Mouse (Mus musculus): ENCODE measurements around the gene Mfsd4b1. TPM values are rescaled to one million over a fixed set of nuclear protein-coding genes. Genes with fewer than 3 reads are reported as not detected.

Gene Mfsd4b1
- total RNA-seq (2021): 1 to 10 TPM; 2.2 to 2.4 TPM

DNA sequence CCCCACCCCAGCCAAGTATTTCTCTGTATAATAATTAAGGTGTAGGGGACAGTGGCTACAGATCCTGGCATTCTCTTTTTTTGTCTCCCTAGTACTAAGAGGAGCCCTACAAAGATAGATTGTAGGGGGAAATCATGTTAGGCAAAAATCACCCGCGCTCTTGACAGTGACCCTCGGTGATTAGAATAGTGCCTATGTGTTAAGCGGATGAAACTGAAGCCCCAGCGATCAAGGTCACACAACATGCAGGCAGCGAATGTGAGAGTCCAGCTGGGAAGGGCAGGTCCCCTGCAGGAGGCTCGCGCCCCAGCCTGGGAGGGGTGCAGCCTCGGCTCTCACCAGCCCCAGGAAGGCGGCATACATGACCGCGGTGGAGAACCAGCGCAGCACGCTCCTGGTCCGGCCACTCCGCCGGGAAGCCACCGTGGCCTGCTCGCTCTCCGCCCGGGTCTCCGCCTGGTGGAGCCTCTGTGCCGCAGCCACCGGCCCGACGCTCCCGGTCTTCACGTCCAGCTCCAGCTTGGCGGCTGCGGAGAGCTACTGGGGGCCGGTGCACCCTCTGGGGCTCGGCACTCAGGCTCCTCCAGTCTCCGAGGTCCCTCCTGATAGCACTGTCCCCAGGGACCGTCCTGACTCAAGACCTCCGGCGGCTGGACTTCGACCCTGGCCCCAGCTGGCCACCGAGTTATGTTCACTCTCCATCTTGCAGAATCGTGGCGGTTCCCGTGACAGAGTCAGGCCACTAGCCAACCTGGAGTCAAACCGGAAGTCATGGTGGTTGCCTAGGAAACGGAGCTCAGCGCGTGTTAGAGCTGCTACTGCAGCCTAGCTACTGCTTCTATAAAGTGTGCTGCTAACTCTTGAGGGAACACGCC, at the start of gene Mfsd4b1:
Gene Mfsd4b1 (minus strand): TSS at position 715 of the 875 bp plus-strand sequence.
- DNase-seq: peak; percentile 77 to 83
- intact Hi-C loops (cut with DNase I): no loop called here

GRCm38 (mm10) chr10:40073608-40074007, 48.5 kb upstream of the Mfsd4b1 start:
- no peak for DNase-seq
- intact Hi-C loops (cut with DNase I): no loop called here

- no peak for DNase-seq
- intact Hi-C loops (cut with DNase I): no loop called here
Measured at GRCm38 (mm10) chr10:40070684-40071083, 45.6 kb upstream of the Mfsd4b1 start.

DNA sequence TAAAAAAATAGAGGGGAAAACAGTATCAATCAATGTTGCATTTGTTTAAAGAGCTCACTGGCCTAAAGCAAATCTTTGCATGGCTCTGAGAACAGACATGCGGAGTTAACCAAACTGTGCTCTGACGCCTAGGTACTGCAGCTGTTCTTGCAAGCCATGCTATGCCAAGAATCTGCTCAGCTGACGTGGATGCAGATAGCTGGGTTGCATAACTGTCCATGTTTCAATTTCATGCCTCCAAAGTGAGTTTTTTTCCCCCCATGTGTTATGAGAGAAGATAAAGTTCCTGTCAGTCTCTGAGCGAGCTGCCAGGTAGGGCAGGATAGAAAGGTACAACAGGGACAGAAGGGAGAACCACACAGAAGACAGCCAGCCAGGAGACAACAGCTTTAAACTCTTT, 44.2 kb upstream of the Mfsd4b1 start:
- peak; percentile 42 to 45 for DNase-seq
- intact Hi-C loops (cut with DNase I): loop anchor here (5.0 kb wide), 1 partner anchor 73 kb away; the partner anchor contains the start of gene Slc16a10

GRCm38 (mm10) chr10:40068595-40068994, 43.5 kb upstream of the Mfsd4b1 start:
- intact Hi-C loops (cut with DNase I): loop anchor here (5.0 kb wide), 1 partner anchor 74 kb away; the partner anchor contains the start of gene Slc16a10
- DNase-seq: peak in 1 of 2 experiments; percentile 42

GRCm38 (mm10) chr10:40067529-40067928, 42.5 kb upstream of the Mfsd4b1 start:
- no peak for DNase-seq
- intact Hi-C loops (cut with DNase I): loop anchor here (5.0 kb wide), 1 partner anchor 75 kb away; the partner anchor contains the start of gene Slc16a10

DNA sequence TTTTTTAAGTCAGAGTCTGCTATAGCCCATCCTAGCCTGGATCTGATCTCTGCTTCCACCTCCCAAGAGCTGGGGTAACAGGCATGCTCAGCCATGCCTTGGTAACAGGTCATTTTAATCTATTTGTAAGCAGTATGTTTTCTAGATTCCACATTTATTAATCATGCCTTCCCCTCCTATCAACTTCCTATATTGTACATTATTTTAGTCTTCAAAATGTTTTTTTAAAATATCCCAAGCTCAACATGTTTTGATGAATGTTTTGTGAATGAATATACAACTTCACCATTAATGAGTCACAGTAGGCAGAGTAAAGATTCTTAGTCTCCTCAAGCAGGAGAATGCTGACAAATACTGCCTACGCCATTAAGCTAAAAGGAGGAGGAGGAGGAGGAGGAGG, 42.0 kb upstream of the Mfsd4b1 start:
- no peak for DNase-seq
- intact Hi-C loops (cut with DNase I): loop anchor here (5.0 kb wide), 1 partner anchor 75 kb away; the partner anchor contains the start of gene Slc16a10

DNA sequence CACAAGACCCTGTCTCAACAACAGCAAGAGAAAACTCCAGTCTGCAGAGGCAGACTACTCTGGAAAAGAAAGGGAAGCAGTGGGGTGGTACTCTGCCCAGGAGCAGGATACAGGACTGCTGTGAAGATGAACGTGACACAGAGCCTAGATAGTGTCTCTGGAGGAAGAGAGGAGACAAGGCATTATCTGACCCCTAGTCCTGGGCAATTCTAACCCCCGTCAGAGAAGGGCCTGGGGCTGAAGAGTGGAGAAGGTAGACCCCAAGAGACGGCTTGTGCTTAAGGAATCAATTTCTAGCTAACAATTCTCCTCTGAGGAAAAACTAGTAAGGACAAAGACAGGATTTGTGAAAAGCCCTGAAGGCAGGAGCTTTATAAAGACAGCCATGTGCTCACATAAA, 40.3 kb upstream of the Mfsd4b1 start:
- DNase-seq: no peak
- intact Hi-C loops (cut with DNase I): loop anchor here (5.0 kb wide), 1 partner anchor 77 kb away; the partner anchor contains the start of gene Slc16a10

DNA sequence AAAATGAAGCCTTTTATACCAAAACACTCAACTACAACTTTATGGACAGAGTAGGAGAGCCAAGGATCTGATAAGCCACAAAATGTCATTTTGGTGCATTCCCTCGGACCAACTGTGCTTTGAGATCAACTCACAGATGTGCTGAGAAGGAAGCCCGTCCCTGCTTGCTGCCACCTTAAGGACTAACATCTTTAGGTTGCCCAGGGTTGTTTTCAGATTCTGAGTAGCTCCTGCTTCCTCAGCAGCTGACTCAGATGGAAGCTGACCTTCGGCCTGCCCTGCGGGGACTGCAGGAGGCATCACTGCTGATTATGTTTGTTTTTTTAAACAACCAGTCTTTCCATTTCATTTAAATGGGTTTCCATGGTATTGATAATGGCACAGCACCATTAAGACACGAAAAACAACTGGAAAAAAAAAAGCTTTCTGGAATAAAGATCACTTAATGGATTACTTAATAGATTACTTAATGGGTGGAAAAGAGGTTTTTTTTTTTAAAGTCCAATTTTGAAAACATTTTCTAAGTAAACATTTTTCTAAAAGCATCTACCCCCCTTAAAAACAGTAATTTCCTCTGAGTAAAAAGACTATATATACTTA, 38.3 kb upstream of the Mfsd4b1 start:
- intact Hi-C loops (cut with DNase I): no loop called here
- DNase-seq: no peak

DNA sequence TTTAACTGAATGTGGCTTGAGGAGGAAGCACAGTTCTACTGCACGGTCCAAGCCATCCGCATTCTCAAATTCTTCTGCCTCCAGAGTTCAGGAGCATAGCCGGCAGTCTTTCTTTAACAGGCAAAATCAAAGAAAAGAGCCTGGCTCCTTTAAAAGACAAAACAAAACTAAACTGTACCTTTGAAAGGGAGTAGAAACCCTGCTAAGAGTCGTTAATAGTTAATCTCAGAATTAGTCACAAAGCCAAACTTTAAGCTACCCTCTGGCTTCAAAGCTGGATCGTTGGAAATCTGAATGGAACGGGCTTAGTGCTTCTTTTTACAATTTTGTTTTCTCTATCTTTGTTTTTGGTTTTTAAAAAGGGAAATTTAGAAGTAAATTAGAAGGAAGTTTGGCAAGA, 37.7 kb upstream of the Mfsd4b1 start:
- DNase-seq: no peak
- intact Hi-C loops (cut with DNase I): no loop called here

GRCm38 (mm10) chr10:40061926-40062325, 36.9 kb upstream of the Mfsd4b1 start:
- intact Hi-C loops (cut with DNase I): no loop called here
- no peak for DNase-seq

GRCm38 (mm10) chr10:40058786-40059120, 33.7 kb upstream of the Mfsd4b1 start:
- DNase-seq: no peak
- intact Hi-C loops (cut with DNase I): loop anchor here (10.0 kb wide), 1 partner anchor 466 kb away; no protein-coding TSS in a partner anchor

DNA sequence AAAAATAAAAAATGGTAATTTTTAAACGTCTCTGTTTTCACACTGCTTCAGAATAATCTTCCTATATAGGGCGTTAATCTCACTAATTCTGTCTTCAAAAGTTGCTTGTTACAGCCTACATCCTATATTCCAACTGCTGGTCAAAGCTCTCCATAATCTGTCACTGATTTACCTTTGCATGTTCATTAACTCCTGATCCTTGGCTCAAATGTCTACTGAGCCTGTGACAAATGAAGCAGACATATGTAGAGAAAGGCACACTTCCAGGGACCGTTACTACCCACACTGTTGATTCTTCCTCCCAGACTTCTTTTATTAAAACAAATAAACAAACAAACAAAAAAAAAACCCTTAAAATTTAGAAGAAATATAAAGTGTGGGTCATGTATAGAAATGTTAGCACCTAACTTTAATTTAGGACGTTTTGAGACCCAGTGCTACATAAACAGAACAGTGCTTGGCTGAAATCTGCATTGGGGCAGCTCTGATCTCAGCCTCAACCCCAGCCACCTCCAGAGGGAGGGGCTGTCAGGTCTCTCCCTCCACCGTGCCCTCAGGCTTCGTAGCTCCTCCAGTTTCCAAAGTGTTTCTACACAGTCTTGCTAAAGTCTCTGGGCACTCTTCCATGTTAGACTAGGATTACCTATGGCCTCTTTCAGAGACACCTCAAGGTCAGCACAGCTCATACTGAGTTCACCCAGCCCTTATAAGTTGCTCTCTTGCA, 33.2 kb upstream of the Mfsd4b1 start:
- intact Hi-C loops (cut with DNase I): loop anchor here (10.0 kb wide), 1 partner anchor 467 kb away; no protein-coding TSS in a partner anchor
- DNase-seq: no peak

GRCm38 (mm10) chr10:40057615-40058014, 32.5 kb upstream of the Mfsd4b1 start:
- intact Hi-C loops (cut with DNase I): loop anchor here (10.0 kb wide), 1 partner anchor 467 kb away; no protein-coding TSS in a partner anchor
- DNase-seq: no peak

GRCm38 (mm10) chr10:40054455-40054854, 29.4 kb upstream of the Mfsd4b1 start:
- intact Hi-C loops (cut with DNase I): loop anchor here (10.0 kb wide), 1 partner anchor 470 kb away; no protein-coding TSS in a partner anchor
- no peak for DNase-seq

- DNase-seq: no peak
- intact Hi-C loops (cut with DNase I): loop anchor here (1.0 to 10.0 kb wide), 2 partner anchors 158 to 471 kb away; no protein-coding TSS in a partner anchor
Measured at GRCm38 (mm10) chr10:40053896-40054295, 28.8 kb upstream of the Mfsd4b1 start.

DNA sequence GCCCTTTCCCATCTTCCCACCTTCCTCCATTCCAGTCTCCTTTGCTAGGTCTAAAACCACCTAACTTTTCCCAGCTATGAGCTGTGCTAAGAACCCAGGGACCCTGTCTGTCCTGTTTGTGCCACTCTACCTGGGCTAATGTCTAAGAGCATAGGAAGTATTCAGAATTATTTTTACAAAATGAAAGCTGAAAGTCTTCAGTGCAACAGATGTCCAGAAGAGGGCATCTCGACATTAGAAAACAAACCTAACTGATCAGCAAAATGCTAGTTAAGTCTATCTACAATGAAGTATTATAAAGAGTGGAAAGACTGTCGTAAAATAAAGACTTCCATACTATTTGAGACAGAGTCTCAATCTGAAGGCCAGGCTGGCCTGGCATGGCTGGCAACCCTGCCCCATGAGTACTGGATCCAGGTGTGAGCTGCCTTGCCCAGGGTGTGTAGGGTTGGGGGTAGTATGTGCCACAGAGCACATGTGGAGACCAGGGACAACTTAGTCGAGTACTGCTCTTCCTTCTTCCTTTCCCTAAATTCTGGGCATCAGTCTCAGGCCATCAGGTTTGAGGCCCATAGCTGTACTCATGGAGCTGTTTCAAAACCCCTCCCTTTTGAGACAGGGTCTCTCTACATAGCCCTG, 28.3 kb upstream of the Mfsd4b1 start:
- peak in 1 of 2 experiments; percentile 26 for DNase-seq
- intact Hi-C loops (cut with DNase I): loop anchor here (1.0 to 10.0 kb wide), 2 partner anchors 159 to 471 kb away; no protein-coding TSS in a partner anchor

DNA sequence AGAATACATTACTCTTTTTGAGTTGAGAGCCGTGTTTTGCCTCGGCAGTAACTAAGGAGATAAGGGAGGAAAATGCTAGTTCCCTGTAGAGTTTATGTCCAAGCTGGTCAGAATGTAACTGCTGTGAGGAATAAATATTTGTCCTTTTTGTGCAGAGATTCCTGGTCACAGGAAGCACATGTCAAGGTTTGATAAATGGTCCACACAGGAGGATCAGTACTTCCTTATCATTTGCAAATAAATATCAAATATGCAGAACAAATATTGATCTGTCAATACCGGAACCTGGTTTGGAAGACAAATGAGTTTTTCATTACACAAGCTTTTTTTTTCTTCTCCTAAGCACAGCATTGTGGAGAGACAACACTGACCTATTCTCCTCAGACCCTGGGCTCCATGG, 26.9 kb upstream of the Mfsd4b1 start:
- intact Hi-C loops (cut with DNase I): loop anchor here (10.0 kb wide), 1 partner anchor 473 kb away; no protein-coding TSS in a partner anchor
- no peak for DNase-seq

- DNase-seq: no peak
- intact Hi-C loops (cut with DNase I): loop anchor here (10.0 kb wide), 1 partner anchor 474 kb away; no protein-coding TSS in a partner anchor
Measured at GRCm38 (mm10) chr10:40050763-40051162, 25.7 kb upstream of the Mfsd4b1 start.

DNA sequence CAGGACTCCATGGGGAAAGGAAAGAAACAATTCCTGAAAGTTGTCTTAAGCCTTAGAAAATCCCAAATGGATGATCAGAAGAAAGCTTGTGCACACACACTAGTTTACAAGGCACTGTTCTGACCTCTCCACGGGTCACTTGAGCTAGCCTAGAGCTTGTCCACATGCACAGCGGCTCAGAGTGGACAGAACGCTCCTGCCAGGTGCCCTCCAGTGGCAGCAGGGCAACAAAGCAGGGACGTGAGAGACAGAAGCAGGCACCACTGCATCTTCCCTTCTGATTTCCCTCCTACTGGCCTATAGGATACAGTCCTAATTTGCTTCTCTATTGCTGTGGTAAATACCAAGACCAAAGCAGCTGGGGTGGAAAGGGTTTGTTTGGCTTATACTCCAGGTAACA, 16.3 kb upstream of the Mfsd4b1 start:
- no peak for DNase-seq
- intact Hi-C loops (cut with DNase I): loop anchor here (5.0 kb wide), 1 partner anchor 84 kb away; no protein-coding TSS in a partner anchor

All from heart, postnatal 36 days (tissue).